Mouse (Mus musculus): ENCODE data around the gene Fcor. TPM values are rescaled to one million over a fixed set of nuclear protein-coding genes. Genes with fewer than 3 reads are reported as not detected.

Fcor gene
- polyA plus RNA-seq, 1 experiment from 2014 or later: 8.4 TPM

DNA sequence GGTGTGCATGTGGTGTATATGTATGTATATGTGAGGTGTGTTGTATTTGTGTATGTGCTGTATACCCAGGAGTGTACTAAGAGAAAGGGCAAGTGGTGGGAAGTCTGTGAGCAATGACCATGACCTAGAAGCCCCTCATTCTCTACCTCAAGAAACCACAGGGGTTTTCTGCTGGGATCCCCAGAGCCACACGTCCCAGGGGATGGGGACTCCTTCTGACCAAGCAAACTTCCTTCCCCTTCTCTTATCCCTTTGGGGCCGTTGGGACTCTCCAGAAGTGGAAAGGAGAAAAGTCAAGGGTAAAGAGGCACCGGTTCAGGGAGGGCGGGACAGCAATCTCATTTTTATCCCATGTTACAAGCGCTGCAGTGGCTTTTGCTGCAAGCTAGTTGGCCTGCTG, 13.3 kb upstream of the Fcor start:
- Histone ChIP-seq H3K36me3 (peaks cover 24% of the 10 kb centered on the region), H3K27me3 (no peaks in the 10 kb centered on the region), H3K27ac (no peak overlapping the region), H3K4me3 (no peak overlapping the region), H3K9me3 (replicated peaks) (no peaks in the 10 kb centered on the region), H3K4me2 (replicated peaks) (no peak overlapping the region), H3K9ac (no peak overlapping the region), H3K4me1 (no peaks in the 10 kb centered on the region)
- no peak for ATAC-seq (ENCODE audit: low FRiP score)
- 73% methylated on average over 5 of the region's 5 CpGs for whole genome bisulfite sequencing

DNA sequence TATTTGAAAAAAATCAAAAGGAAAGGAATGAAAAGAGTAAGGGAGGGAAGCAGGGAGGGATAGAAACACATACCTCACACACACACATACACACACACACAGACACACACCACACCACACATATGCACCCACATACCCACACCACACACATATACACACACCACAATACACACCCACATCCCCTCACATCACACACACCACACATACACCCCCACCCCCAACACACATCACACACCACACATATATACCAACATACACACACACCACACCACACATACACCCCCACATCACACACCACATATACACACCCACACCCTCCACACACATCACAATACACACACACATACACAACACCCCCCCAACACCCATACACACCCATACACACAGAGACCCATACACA, 12.4 kb upstream of the Fcor start:
- no peak overlapping the region for H3K4me2 ChIP-seq (replicated peaks)
- H3K27me3 ChIP-seq: no peaks in the 10 kb centered on the region
- peaks cover 33% of the 10 kb centered on the region for H3K36me3 ChIP-seq
- no peak overlapping the region for H3K4me3 ChIP-seq
- no peak for ATAC-seq (ENCODE audit: low FRiP score)
- H3K9ac ChIP-seq: no peak overlapping the region
- no peaks in the 10 kb centered on the region for H3K9me3 ChIP-seq (replicated peaks)
- no peaks in the 10 kb centered on the region for H3K4me1 ChIP-seq
- no peak overlapping the region for H3K27ac ChIP-seq

DNA sequence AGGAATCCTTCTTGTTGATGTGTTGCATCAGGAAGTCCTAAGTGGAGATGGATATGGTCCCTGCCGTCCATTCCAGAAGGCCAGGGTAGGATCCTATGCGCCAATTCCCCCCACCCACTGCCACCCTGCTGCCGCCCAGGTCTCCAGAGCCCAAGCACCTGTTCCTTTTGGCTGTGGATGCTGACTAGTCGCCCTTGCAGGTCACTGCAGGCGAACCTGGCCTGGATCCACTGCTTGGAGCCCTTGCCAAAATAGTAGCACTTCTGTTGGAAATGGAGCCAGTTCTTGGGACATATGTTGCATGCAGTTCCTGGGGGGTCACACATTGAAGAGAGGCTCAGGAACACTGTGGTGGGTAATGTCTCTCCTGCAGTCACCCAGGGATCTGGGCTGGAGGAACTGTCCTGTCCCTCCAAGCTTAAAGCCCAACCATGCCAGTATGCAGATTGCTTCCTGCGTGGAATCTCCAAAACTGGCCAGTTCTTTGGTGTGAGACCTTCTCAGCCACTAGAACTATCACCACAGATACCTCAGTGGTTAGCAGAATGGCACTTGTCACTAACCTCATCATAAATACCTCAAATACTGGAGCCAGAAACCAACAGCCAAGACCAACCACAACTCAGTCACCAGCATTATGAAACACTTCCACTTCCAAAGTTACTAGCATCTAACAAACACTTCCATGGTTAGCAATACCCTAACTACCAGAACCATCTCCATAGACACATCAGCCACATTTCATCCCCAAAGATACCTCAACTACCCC, 11.4 kb upstream of the Fcor start:
- Histone ChIP-seq H3K9ac (no peak overlapping the region), H3K4me3 (no peak overlapping the region), H3K4me1 (no peaks in the 10 kb centered on the region), H3K27me3 (no peaks in the 10 kb centered on the region), H3K27ac (no peak overlapping the region), H3K36me3 (peaks cover 42% of the 10 kb centered on the region), H3K4me2 (replicated peaks) (no peak overlapping the region), H3K9me3 (replicated peaks) (no peaks in the 10 kb centered on the region)
- ATAC-seq (ENCODE audit: low FRiP score): no peak
- WGBS: 79% methylated on average over 6 of the region's 6 CpGs

DNA sequence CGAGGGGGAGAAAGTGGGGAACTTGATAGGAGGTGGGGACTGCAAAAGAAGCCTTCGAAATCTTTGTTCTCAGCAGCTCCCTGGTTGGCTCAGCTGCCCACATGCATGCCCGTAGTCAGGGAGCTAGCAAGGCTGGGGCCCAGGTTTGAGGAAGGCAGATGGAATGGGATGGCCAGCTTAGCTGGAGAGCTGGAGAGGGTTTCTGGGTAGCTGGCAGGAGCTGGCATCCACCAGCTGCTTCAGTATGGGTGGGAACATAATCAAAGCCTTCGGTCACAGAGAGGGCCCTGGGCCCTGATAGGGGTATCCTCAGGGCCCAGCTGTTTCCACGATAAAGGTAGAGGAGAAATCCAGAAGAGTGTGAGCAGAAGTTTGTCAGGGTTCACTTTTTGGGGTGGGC, 10.3 kb upstream of the Fcor start:
- no peak for ATAC-seq (ENCODE audit: low FRiP score)
- no peak overlapping the region for H3K4me2 ChIP-seq (replicated peaks)

DNA sequence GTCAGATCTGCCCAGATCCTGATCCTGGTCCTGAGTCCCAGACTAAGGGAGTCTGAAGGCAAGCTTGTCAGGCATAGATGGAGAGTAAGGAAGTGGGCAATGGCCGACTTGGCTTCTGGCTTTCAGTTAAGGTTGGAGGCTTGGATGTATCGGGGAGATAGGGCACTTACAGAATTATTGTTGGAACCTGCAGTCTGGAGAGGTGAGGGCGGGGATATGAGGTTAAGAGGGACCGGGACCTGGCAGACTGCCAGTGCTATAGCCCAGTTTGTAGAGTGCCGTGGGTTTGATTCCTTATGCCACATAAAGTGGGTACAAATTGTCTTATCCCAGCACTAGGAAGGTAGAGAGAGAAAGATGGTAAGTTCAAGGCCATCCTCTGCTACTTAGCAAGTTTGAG, 7.5 kb upstream of the Fcor start:
- no peak overlapping the region for H3K27ac ChIP-seq
- H3K4me3 ChIP-seq: no peak overlapping the region
- ATAC-seq (ENCODE audit: low FRiP score): no peak
- peaks cover 43% of the 10 kb centered on the region for H3K36me3 ChIP-seq
- H3K27me3 ChIP-seq: no peaks in the 10 kb centered on the region
- peaks cover 13% of the 10 kb centered on the region for H3K4me1 ChIP-seq
- no peaks in the 10 kb centered on the region for H3K9me3 ChIP-seq (replicated peaks)
- WGBS: 95% methylated on average over 5 of the region's 5 CpGs
- H3K4me2 ChIP-seq (replicated peaks): no peak overlapping the region
- no peak overlapping the region for H3K9ac ChIP-seq

More for the DNA sequence above, 10.3 kb upstream of the Fcor start:
- 90% methylated on average over 5 of the region's 5 CpGs for WGBS
- peaks cover 6% of the 10 kb centered on the region for H3K4me1 ChIP-seq
- no peak overlapping the region for H3K9ac ChIP-seq
- H3K4me3 ChIP-seq: no peak overlapping the region
- H3K27me3 ChIP-seq: no peaks in the 10 kb centered on the region
- no peak overlapping the region for H3K27ac ChIP-seq
- no peaks in the 10 kb centered on the region for H3K9me3 ChIP-seq (replicated peaks)
- H3K36me3 ChIP-seq: peaks cover 43% of the 10 kb centered on the region

DNA sequence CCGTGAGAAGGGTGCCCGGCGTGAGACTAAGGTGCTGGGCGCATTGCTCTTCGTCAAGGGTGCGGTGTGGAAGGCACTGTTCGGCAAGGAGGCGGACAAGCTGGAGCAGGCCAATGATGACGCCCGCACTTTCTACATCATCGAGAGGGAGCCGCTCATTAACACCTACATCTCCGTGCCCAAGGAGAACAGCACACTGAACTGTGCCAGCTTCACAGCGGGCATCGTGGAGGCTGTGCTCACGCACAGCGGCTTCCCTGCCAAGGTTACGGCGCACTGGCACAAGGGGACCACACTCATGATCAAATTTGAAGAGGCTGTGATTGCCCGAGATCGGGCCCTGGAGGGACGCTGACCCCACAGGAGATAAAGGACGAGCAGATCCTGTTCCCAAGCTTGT, 7.1 kb upstream of the Fcor start:
- Histone ChIP-seq H3K9ac (no peak overlapping the region), H3K27me3 (no peaks in the 10 kb centered on the region), H3K4me1 (peaks cover 13% of the 10 kb centered on the region), H3K36me3 (peaks cover 43% of the 10 kb centered on the region), H3K4me3 (no peak overlapping the region), H3K4me2 (replicated peaks) (no peak overlapping the region), H3K27ac (no peak overlapping the region), H3K9me3 (replicated peaks) (no peaks in the 10 kb centered on the region)
- no peak for ATAC-seq (ENCODE audit: low FRiP score)
- 98% methylated on average over 23 of the region's 23 CpGs for WGBS

DNA sequence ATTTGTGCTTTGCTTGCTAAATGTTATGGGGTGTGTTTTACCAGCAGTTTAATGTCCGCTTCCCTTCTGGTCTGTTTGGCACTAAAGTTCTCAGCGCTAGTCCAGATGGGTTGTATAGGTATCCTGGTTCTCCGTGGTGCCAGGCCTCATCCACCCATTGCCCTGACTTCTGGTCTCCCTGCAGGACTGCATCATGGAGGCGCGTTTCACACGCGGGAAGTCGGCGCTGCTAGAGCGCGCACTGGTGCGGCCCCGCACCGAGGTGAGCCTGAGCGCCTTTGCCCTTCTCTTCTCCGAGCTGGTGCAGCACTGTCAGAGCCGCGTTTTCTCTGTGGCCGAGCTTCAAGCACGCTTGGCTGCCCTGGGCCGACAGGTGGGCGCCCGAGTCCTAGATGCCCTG, 6.7 kb upstream of the Fcor start:
- Histone ChIP-seq H3K36me3 (peaks cover 43% of the 10 kb centered on the region), H3K4me1 (peaks cover 13% of the 10 kb centered on the region), H3K9ac (no peak overlapping the region), H3K4me3 (no peak overlapping the region), H3K27me3 (no peaks in the 10 kb centered on the region), H3K27ac (no peak overlapping the region), H3K9me3 (replicated peaks) (no peaks in the 10 kb centered on the region), H3K4me2 (replicated peaks) (no peak overlapping the region)
- WGBS: 97% methylated on average over 23 of the region's 23 CpGs
- no peak for ATAC-seq (ENCODE audit: low FRiP score)

DNA sequence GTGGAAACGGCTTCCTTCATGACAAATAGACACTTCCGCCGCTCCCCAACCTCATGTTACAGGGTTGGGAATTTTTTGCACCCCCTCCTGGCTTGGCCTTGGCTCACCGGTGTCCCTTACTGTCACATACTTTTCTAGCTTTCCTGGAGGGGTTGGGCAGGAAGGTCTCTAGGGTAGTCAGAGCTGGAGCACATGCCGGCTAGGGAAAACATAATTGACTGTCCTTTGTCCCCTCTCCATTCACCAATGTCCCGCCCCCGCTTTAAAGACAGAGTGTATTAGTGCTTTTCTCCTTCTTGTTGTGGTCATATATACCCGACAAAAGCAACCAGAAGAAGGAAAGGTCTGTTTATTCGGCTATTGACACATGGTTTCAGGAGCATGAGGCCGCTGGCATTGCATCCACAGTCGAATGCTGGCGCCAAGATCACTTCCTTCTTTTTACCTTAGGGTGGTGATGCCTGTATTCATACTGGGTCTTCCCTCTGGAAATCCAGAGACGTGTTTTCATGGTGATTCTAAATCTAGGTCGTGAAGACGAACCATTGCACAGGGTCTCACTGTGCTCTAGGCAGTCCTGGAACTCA, 4.9 kb upstream of the Fcor start:
- no peaks in the 10 kb centered on the region for H3K9me3 ChIP-seq (replicated peaks)
- H3K27ac ChIP-seq: 0 out of 2 replicates have a peak overlapping the region, but pooled peaks have one; percentile 85
- ATAC-seq (ENCODE audit: low FRiP score): peak; percentile 14; the same call in 1 of the 2 replicates
- H3K4me3 ChIP-seq: peak overlapping the region; percentile 89
- peak overlapping the region; percentile 96 for H3K9ac ChIP-seq
- H3K27me3 ChIP-seq: no peaks in the 10 kb centered on the region
- peak overlapping the region; percentile 85 for H3K4me2 ChIP-seq (replicated peaks)
- H3K4me1 ChIP-seq: peaks cover 13% of the 10 kb centered on the region
- H3K36me3 ChIP-seq: peaks cover 34% of the 10 kb centered on the region
- WGBS: 6% methylated on average over 15 of the region's 15 CpGs

DNA sequence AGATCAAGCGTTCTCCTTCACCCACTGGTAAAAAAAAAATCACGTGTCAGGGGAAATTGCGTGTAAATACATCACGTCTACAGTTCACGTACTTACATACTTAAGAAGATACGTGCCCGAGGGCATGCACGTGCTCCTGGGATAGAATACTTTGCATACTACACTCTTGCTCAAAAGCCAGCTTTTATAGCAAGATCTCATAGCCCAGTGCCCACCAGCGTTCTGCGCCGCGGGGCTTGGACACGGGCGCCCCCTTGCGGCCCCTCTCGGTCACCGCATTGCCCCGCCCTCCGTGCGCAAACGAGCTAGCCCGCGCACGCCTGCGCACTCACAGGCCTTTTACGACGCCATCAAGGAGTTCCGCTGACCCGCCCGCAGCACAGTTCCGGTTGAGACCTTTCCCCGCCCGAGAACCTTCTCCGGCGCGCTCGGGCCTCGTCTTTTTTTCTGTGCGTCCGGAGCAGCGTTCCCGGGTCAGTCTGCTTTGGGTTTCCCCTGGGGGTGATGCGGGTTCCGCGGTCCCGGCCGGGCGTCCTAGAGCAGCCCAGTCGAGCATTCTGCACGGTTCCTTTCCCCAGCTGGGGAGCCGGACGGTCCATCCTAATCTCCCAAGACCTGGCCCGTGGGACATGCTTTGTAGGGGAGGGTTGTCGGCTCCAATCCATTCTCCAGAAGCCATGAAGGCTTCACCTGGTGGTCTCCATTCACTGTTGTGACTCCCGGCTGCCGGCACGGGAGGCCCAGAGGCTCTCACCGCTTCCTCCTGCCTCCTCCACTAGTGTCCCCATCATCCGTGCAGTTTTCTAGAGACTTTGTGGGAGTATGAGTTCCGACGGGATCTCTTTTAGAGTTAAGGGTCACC, 4.2 kb upstream of the Fcor start, which contains the start of gene Trappc5:
Trappc5 (plus strand) TSS at position 169 of the 862 bp plus-strand sequence.
- H3K27me3 ChIP-seq: no peaks in the 10 kb centered on the region
- peak; percentile 87 for ATAC-seq (ENCODE audit: low FRiP score)
- 1% methylated on average over 61 of the region's 61 CpGs for WGBS
- peak within 1 kb of the TSS; percentile 89 for H3K4me3 ChIP-seq
- peak within 1 kb of the TSS; percentile 96 for H3K9ac ChIP-seq
- H3K36me3 ChIP-seq: peaks cover 28% of the 10 kb centered on the region
- H3K27ac ChIP-seq: peak within 1 kb of the TSS; percentile 85
- peaks cover 13% of the 10 kb centered on the region for H3K4me1 ChIP-seq
- peak within 1 kb of the TSS; percentile 85 for H3K4me2 ChIP-seq (replicated peaks)
- H3K9me3 ChIP-seq (replicated peaks): no peaks in the 10 kb centered on the region

DNA sequence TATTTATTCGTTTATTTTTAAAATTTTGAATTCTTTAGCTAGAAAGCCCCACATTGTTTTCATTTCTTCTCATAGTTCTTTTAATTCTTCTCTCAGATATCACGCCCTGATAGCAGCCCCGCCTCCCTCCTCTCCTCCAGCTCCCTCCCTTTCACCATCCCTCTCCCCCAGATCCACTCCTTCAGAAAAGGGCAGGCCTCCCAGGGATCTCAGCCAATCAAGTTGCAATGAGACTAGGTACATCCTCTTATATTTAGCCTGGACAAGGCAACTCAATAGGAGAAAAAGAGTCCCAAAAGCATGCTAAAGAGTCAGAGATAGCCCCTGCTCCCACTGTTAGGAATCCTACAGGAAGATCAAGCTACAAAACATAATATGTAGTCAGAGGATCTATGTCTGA, 2.5 kb upstream of the Fcor start:
- no peak overlapping the region for H3K27ac ChIP-seq
- H3K36me3 ChIP-seq: peaks cover 11% of the 10 kb centered on the region
- no peak overlapping the region for H3K4me2 ChIP-seq (replicated peaks)
- H3K9me3 ChIP-seq (replicated peaks): no peaks in the 10 kb centered on the region
- ATAC-seq (ENCODE audit: low FRiP score): no peak
- 39% methylated on average over 3 of the region's 3 CpGs for WGBS
- H3K4me3 ChIP-seq: no peak overlapping the region
- H3K4me1 ChIP-seq: peaks cover 13% of the 10 kb centered on the region
- H3K9ac ChIP-seq: no peak overlapping the region
- no peaks in the 10 kb centered on the region for H3K27me3 ChIP-seq

DNA sequence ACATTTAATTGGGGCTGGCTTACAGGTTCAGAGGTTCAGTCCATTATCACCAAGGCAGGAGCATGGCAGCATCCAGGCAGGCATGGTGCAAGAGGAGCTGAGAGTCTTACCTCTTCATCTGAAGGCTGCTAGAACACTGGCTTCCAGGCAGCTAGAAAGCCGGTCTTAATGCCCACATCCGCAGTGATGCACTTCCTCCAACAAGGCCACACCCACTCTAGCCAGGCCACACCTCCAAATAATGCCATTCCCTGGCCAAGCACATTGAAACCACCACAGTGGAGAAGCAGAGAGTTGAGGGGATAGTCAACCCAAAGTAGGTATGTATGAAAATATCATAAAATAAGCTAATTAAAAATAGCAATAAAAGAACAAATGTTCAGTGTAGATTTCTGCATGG, 1.8 kb downstream of the Fcor start:
- H3K36me3 ChIP-seq: no peaks in the 10 kb centered on the region
- H3K27me3 ChIP-seq: no peaks in the 10 kb centered on the region; the same call in 1 of the 2 replicates
- no peaks in the 10 kb centered on the region for H3K9me3 ChIP-seq (replicated peaks)
- no peak overlapping the region for H3K4me3 ChIP-seq
- 93% methylated on average over 2 of the region's 2 CpGs for WGBS
- no peak for ATAC-seq (ENCODE audit: low FRiP score)
- no peak overlapping the region for H3K9ac ChIP-seq
- no peak overlapping the region for H3K27ac ChIP-seq
- no peaks in the 10 kb centered on the region; the same call in 1 of the 2 replicates for H3K4me1 ChIP-seq
- H3K4me2 ChIP-seq (replicated peaks): no peak overlapping the region

DNA sequence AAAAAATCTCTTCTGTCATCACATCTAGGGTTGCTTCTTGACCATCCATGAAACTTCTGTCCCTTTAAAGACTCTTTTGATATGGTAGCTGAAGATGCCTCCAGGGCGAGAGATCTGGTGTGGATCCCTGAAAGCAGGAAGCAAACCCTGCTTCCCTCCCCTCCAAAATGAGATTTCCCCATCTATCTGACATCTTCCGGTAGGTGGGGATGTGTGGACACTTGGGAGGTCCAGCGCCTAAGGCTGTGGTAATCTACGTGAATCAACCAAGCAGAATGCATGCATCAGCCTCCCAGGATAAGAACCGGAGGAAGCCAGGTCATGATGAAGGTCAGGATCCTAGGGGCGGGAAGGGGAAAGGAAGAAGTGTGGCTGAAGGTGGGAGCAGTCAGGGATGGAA, 6.7 kb downstream of the Fcor start, which contains the start of gene Mcemp1:
Mcemp1 (plus strand) TSS at position 248 of the 400 bp plus-strand sequence.
- H3K27me3 ChIP-seq: no peaks in the 10 kb centered on the region; the same call in 1 of the 2 replicates
- no peaks in the 10 kb centered on the region for H3K36me3 ChIP-seq
- H3K4me1 ChIP-seq: no peaks in the 10 kb centered on the region
- H3K9ac ChIP-seq: no peak within 1 kb of the TSS
- no peaks in the 10 kb centered on the region; the same call in 1 of the 2 replicates for H3K9me3 ChIP-seq (replicated peaks)
- WGBS: 82% methylated on average over 6 of the region's 6 CpGs
- H3K4me2 ChIP-seq (replicated peaks): no peak within 1 kb of the TSS
- no peak within 1 kb of the TSS for H3K27ac ChIP-seq
- no peak within 1 kb of the TSS for H3K4me3 ChIP-seq
- no peak for ATAC-seq (ENCODE audit: low FRiP score)

All from hindbrain, embryonic 12.5 days (tissue).